Mouse (Mus musculus) lung, embryonic 14.5 days (tissue): ENCODE results near the gene Heatr9. TPM values are rescaled to one million over a fixed set of nuclear protein-coding genes. Genes with fewer than 3 reads are reported as not detected.

Experiments
- ATAC-seq: fragments of 200-750 bp; cut with Nextera tagmentation; 2 replicates; pipeline ENCODE4 v1.8.0; 2017; ENCODE audit warnings: mild to moderate bottlenecking, moderate TSS enrichment, moderate library complexity; ENCODE audit not compliant: insufficient read depth
- DNase-seq: peaks from one replicate; pipeline ENCODE4 v3.0.0-alpha.2; 2015
- H3K27ac ChIP-seq: fragments of 300-500 bp; sonication (generic); 2 replicates; pipeline ENCODE4 v1.5.1; 2014; ENCODE audit warnings: low read depth, mild to moderate bottlenecking, moderate library complexity
- H3K27me3 ChIP-seq: fragments of 300-500 bp; sonication (generic); 2 replicates; pipeline ENCODE4 v1.6.1; 2014; ENCODE audit warnings: low read length, control low read depth; ENCODE audit not compliant: insufficient read depth
- H3K36me3 ChIP-seq: fragments of 300-500 bp; sonication (generic); 2 replicates; pipeline ENCODE4 v1.6.1; 2014; ENCODE audit warnings: control low read depth; ENCODE audit not compliant: insufficient read depth
- H3K4me1 ChIP-seq: fragments of 300-500 bp; sonication (generic); 2 replicates; pipeline ENCODE4 v1.6.1; 2014; ENCODE audit warnings: antibody characterized with exemption, control low read depth; ENCODE audit not compliant: insufficient read depth
- H3K4me2 ChIP-seq: fragments of 300-500 bp; sonication (generic); 2 replicates; pipeline ENCODE4 v1.6.1; 2014; ENCODE audit warnings: mild to moderate bottlenecking
- H3K4me3 ChIP-seq: fragments of 300-500 bp; sonication (generic); 2 replicates; pipeline ENCODE4 v1.5.1; 2014; ENCODE audit warnings: low read depth, low read length
- H3K9ac ChIP-seq: fragments of 300-500 bp; sonication (generic); 2 replicates; pipeline ENCODE4 v1.6.1; 2014
- H3K9me3 ChIP-seq: fragments of 300-500 bp; sonication (generic); 2 replicates; pipeline ENCODE4 v1.6.1; 2016; ENCODE audit warnings: low read depth, low read length, control low read depth
- CTCF ChIP-seq: IDR thresholded peaks from 2 replicates; pipeline ENCODE4 v1.5.1; 2016; ENCODE audit warnings: antibody characterized with exemption, low read depth
- WGBS: fragments of 180-500 bp; shearing (Covaris S2); extraction: QIAGEN DNeasy Blood & Tissue Kit; methylation state at CpG from one replicate; pipeline ENCODE4 v1.1.7; 2014; 5-methylcytosine and 5-hydroxymethylcytosine counted together
- polyA plus RNA-seq: library from polyadenylated mRNA; unstranded; fragments of >200 nt; fragmentation: Nextera tagmentation; extraction: Ambion mirVana; gene quantifications from 2 replicates; pipeline ENCODE4 v1.2.1, GENCODE M21; 2014

Heatr9 gene
- polyA plus RNA-seq, 1 experiment from 2014 or later = 0.09 TPM

DNA sequence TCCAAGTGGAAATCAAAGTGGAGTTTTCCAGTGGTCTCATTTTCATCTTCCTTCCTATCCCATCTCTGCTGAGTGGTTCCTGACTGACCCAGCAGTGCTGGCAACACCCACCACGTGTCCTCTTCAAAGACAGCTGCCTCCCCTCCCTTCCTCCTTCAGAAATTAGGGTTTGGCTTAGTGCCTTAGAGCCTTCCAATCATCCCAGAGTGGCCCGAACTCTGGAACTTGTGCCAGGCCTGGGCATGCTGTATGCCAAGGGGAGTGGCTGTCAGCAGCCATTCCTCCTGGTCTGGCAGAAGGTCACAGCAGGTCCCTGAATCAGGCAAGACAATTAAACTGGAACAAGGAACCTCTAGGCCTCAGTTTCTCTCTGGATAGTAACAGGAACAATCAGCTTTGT lies 56.0 kb downstream of the Heatr9 start:
- no peak overlapping the region for H3K9ac ChIP-seq
- peaks cover 33% of the 10 kb centered on the region for H3K27me3 ChIP-seq
- H3K9me3 ChIP-seq = no peaks in the 10 kb centered on the region
- H3K36me3 ChIP-seq = no peaks in the 10 kb centered on the region
- 0 out of 2 replicates have a peak, but pooled peaks cover 3% of the 10 kb centered on the region for H3K4me1 ChIP-seq
- ATAC-seq = no peak
- DNase-seq = peak; percentile 34
- no peak overlapping the region for H3K4me2 ChIP-seq
- no peak overlapping the region for H3K4me3 ChIP-seq
- peak overlapping the region; percentile 44; the same call in 1 of the 2 replicates for H3K27ac ChIP-seq
- no peak for TF ChIP-seq CTCF
- WGBS = 23% methylated on average over 2 of the region's 2 CpGs

DNA sequence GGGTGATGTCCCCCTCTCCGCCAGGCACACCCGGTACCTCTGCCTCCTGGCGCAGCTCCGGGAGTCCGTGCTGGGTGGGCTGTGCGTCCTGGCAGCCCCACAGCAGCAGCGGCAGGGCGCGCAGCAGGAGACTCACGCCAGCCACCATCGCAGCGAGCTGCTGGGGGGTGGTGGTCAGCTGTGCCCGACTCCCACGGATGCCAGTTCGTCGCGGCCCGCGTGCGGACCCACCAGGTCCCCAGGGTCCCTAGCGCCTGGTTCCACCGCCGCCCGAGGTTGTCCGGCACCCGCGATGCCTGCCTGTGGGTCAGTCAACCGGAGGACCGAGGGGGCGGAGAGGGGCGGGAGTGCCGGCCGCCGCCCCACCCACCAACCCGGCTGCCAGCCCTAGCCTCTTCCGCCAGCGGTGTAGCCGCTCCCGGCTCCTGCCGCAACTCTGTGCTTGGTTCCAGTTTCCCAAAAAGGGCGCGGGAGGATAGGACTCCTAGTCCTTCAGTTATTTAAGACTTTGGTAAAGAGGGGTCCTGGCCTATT lies 59.2 kb downstream of the Heatr9 start, which contains the start of gene Mmp28:
TSS of gene Mmp28 (minus strand) at position 361 of the 534 bp plus-strand sequence.
- Histone ChIP-seq H3K9me3 (no peaks in the 10 kb centered on the region), H3K36me3 (no peaks in the 10 kb centered on the region), H3K4me2 (peak within 1 kb of the TSS; percentile 91), H3K4me1 (0 out of 2 replicates have a peak, but pooled peaks cover 3% of the 10 kb centered on the region), H3K9ac (peak within 1 kb of the TSS; percentile 55), H3K27ac (no peak within 1 kb of the TSS), H3K4me3 (peak within 1 kb of the TSS; percentile 63), H3K27me3 (peaks cover 33% of the 10 kb centered on the region)
- DNase-seq (peak; percentile 56), ATAC-seq (peak; percentile 70)
- 0% methylated on average over 31 of the region's 42 CpGs for WGBS
- TF ChIP-seq CTCF = no peak

Other genes with a start within 250 kb of the Heatr9 start
- 0.43 and 0.47 TPM in 2 replicates for gene Slfn14, start 235.4 kb downstream of the Heatr9 start, polyA plus RNA-seq
- 75.3 and 78.0 TPM in 2 replicates for gene Ap2b1, start 223.2 kb downstream of the Heatr9 start, polyA plus RNA-seq
- 12.0 and 12.8 TPM in 2 replicates for gene Pex12, start 219.6 kb downstream of the Heatr9 start, polyA plus RNA-seq
- gene Rasl10b, start 113.0 kb downstream of the Heatr9 start, polyA plus RNA-seq = 0.88 and 1.3 TPM in 2 replicates
- gene Gas2l2, start 92.7 kb downstream of the Heatr9 start, polyA plus RNA-seq = not detected in 2 replicates
- gene 1700020L24Rik, start 84.5 kb downstream of the Heatr9 start, polyA plus RNA-seq = 0.23 and 0.64 TPM in 2 replicates
- 2.1 TPM in 2 replicates for gene Mmp28, start 59.1 kb downstream of the Heatr9 start, polyA plus RNA-seq
- 14.4 and 14.7 TPM in 2 replicates for gene Taf15, start 49.1 kb downstream of the Heatr9 start, polyA plus RNA-seq
- gene Ccl5, start 8.3 kb upstream of the Heatr9 start, polyA plus RNA-seq = 0.64 TPM in 1 of 2 replicates, not detected in the other
- gene Ccl9, start 56.5 kb upstream of the Heatr9 start, polyA plus RNA-seq = 2.8 and 7.0 TPM in 2 replicates
- gene Ccl6, start 70.9 kb upstream of the Heatr9 start, polyA plus RNA-seq = 4.8 and 7.2 TPM in 2 replicates
- not detected in 2 replicates for gene Rpl9-ps1, start 123.4 kb upstream of the Heatr9 start, polyA plus RNA-seq
- 0.33 and 0.51 TPM in 2 replicates for gene Ccl3, start 127.2 kb upstream of the Heatr9 start, polyA plus RNA-seq
- 0.59 and 1.3 TPM in 2 replicates for gene Ccl4, start 140.4 kb upstream of the Heatr9 start, polyA plus RNA-seq
- gene Wfdc17, start 181.8 kb upstream of the Heatr9 start, polyA plus RNA-seq = 0.76 and 2.8 TPM in 2 replicates
- 0.41 TPM in 1 of 2 replicates, not detected in the other for gene Wfdc18, start 186.8 kb upstream of the Heatr9 start, polyA plus RNA-seq
- 0.99 and 1.2 TPM in 2 replicates for gene Wfdc21, start 224.8 kb upstream of the Heatr9 start, polyA plus RNA-seq
- gene Heatr6, start 231.5 kb upstream of the Heatr9 start, polyA plus RNA-seq = 25.6 and 26.5 TPM in 2 replicates